Mouse (Mus musculus): ENCODE data around the gene Cenpm. TPM values are rescaled to one million over a fixed set of nuclear protein-coding genes. Genes with fewer than 3 reads are reported as not detected.
A peak's percentile ranks its signal among the peaks of the same experiment; 100 is the strongest.

The Cenpm gene
- total RNA-seq, 2 experiments from 2014 or later: 0.42 to 0.46 TPM

DNA sequence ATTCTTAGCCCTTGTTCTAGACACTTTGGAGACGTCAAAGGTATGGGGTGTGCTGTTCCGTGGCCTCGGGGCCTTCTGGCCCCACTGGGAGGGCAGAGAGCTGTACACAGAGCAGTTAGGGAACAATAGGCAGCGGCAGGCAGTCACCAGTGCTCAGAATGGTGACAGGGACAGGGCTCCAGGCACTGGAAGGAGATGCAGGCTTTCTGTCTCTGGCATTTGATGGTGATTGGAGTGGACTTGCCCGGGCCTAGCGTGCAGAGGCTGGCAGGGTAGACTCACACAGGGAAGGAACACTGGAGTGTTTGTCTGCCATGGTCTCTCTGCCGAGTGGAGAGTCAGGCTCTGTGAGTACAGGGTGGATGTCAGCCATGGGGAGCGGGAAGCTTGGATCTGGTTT lies 51.9 kb downstream of the Cenpm start:
- no peak for DNase-seq

DNA sequence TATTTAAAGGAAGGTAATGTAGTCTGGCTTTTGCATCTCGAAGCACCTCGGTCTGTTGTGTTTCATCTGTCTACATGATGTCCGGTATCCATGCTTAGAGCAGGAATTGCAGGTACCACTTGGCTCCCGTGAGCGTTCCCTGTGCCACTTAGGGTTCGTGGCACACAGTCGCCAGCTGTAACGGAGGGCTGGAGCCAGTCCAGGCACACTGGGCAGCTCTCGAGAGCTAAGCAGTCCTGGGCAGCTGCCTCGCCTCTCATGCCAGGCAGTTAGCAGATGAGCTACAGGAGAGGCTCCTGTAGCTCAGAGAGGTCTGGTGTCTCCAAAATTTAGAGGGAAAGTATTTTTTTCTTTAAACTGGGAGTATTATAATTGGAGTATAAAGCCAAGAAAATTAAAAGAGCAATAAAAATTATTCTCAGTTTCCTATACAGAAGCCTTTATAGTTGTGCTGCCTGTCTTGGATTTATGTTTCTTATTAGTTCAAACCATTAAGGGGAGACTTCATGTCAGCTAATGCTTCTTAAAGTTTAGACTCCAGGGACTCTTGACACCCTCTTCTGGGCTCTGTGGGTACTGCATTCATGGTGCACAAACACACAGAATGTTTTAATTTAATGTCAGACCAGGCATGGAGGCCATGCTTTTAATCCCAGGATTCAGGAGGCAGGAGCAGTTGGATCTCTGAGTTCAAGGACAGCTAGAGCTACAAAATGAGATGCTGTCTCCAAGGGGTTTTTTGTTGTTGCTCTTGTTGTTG lies 55.9 kb downstream of the Cenpm start:
- peak; percentile 53 to 74 for DNase-seq

DNA sequence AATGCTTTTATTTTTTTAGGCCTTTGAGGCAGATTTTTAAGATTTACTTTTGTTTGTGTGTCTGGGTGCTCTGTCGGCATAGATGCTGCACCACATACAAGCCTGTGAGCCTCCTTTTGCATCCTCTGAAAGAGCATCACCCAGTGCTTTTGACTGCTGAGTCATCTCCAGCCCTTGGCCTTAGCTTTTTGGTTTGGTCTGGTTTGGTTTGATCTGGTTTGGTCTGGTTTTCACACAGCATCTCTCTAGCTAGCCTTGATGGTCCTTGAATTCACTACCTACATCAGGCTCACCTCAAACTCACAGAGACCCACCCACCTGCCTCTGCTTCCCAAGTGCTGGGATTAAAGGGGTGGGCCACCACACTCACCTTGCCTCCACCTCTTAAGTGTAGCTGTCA lies 56.6 kb downstream of the Cenpm start:
- DNase-seq: no peak

DNA sequence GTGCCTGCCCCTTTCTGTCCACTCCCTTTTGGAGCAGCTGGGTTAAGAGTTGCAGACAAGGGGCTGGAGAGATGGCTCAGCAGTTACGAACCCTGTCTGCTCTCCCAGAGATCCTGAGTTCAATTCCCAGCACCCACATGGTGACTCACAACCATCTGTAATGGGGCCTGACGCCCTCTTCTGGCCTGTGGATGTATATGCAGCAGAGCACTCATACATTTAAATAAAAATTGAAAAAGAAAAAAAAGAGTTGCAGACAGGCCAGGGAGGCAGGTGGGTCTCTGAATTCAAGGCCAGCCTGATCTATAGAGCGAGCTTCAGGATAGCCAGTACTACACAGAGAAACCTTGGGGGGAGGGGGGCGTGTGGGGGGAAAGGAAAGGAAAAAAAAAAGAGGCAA lies 57.1 kb downstream of the Cenpm start:
- DNase-seq: no peak

DNA sequence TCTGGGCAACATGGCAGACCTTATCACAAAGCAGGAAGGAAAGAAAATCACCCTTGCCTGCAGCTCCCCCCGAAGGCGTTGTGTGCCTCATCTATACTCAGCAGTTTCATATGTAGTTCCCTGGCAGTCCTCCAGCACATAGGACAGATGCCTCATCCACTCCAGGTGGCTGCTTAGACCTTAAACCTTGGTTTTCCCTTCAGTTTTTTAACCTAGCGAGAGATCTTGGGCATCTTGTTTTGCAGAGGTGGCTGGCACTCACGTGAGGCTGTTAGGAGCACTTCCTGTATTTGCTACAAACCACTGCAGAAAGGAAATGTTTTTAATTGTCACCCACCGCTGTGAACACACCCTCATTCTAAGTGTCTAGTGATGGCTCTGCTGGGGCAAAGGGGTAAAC lies 57.6 kb downstream of the Cenpm start:
- DNase-seq: no peak

DNA sequence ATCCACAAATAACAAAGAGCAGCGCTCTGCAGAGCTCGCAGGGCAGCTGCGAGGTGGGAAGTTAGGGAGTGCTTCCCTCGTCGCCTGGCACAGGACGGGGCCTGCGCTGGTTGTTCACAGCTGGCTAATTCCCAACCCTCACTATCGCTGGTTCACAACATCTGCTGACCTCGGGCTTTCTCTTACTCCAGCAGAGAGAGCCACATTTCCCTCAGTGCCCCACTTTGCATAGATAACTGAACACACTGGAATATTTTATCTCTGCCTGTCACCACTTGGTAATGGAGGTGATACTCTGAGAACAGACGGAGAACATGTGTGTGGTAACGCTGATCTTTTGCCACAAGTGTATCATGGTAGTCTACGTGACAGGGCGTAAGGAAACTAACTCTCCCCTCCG lies 58.4 kb downstream of the Cenpm start:
- peak; percentile 34 to 58 for DNase-seq

DNA sequence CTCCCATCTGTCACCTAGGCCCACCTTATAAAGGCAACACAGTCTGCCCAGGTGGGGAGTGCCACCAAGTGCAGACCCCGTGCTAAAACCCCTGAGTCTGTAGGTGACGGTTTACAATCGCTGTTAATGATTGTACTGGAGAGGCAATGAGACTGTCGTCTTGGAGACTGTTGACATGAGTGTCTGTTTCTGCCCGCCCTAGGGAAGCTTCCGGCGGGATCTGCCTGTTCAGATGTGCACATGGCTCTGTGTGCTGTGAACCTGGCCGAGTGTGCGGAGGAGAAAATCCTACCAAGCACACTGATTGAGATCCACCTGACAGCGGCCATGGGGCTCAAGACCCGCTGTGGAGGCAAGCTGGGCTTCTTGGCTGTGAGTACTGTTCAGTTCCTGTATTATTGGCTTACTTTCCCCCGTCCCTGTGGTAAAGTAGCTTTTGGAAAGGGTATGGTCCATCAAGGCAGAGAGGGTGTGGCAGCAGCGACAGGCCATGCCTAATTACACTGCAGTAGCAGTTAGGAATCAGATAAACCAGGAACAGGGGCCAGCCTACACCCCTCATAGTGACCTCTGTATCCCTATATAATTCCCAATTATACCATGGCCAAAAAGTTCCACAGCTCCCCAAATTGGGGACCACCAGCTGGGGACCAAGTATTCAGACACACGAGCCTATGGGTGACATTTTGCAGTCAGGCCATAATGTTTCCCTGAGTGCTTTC lies 59.3 kb downstream of the Cenpm start:
- DNase-seq: no peak

DNA sequence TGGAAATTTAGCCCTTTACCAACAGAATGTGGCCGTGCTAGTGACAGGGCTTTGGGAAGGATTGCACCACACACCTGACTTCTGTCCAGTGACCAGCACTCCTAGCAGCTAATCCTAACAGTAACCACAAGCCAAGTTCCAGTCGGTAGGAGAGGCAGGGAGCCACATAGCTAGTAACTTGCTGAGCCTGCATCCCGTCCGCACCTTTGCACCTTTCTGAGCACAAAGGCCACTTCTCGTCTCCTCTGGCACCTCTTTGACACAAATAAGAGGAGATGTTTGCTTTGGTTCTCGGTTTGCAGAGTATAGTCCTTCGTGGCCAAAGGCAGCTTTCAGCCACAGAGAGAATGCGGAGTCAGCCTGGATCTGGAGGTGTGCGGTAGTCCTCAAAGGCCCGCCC lies 59.9 kb downstream of the Cenpm start:
- DNase-seq: no peak

DNA sequence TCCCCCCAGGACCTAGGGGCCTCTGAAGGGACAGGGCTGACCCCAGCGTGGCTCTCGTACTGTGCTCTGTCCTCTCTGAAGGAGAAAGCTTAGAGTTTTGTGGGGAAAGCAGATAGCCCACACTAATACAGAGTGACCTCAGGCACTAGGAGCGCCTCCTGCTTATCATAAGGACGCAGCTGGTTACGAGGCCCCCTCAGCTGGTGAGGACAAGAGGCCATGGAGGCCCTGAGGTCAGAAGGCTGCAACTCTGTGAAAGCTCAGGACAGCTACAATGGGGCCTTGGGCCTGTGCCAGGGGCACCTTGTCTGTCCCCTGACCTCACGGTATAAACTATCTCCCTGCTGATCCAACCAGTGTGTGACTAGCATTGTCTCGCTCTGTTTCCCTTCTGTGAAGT lies 60.4 kb downstream of the Cenpm start:
- no peak for DNase-seq

Small RNAs within 50 kb of the gene (microRNA-seq; reads per million reads assigned to microRNA genes)
- 9.5 to 12.9 reads per million in 2 experiments for gene Mir33

Other genes starting within 250 kb of the Cenpm start
- gene Desi1, start 210.9 kb downstream of the Cenpm start, total RNA-seq (2021): 10 to 100 TPM; 25.1 to 29.0 TPM
- 10 to 100 TPM; 47.3 to 53.5 TPM for gene Snu13, start 197.2 kb downstream of the Cenpm start, total RNA-seq (2021)
- not detected for gene 4930407I10Rik, start 185.6 kb downstream of the Cenpm start, total RNA-seq (2021)
- not detected for gene Mei1, start 174.8 kb downstream of the Cenpm start, total RNA-seq (2021)
- 1 to 10 TPM; 4.0 to 4.4 TPM for gene Ccdc134, start 116.8 kb downstream of the Cenpm start, total RNA-seq (2021)
- gene Srebf2, start 97.6 kb downstream of the Cenpm start, total RNA-seq (2021): 10 to 100 TPM; 18.2 to 22.1 TPM
- gene Shisa8, start 31.9 kb downstream of the Cenpm start, total RNA-seq (2021): under 1 TPM in 1 of 2 experiments, not detected in 1; 0.21 TPM
- gene Tnfrsf13c, start 20.4 kb downstream of the Cenpm start, total RNA-seq (2021): 1 to 10 TPM in 1 of 2 experiments, under 1 TPM in 1; 0.35 to 2.2 TPM
- not detected for gene 1500009C09Rik, start 7.6 kb upstream of the Cenpm start, total RNA-seq (2021)
- 1 to 10 TPM in 1 of 2 experiments, under 1 TPM in 1; 0.62 to 1.1 TPM for gene Sept3, start 30.1 kb upstream of the Cenpm start, total RNA-seq (2021)
- gene Wbp2nl, start 54.2 kb upstream of the Cenpm start, total RNA-seq (2021): not detected
- gene Naga, start 94.2 kb upstream of the Cenpm start, total RNA-seq (2021): 10 to 100 TPM; 25.4 to 32.2 TPM
- under 1 TPM; 0.72 to 0.75 TPM for gene Pheta2, start 94.2 kb upstream of the Cenpm start, total RNA-seq (2021)
- 100 to 1,000 TPM; 185 to 222 TPM for gene Smdt1, start 94.2 kb upstream of the Cenpm start, total RNA-seq (2021)
- gene Ndufa6, start 109.6 kb upstream of the Cenpm start, total RNA-seq (2021): 100 to 1,000 TPM; 750 to 751 TPM
- 10 to 100 TPM; 25.8 to 30.1 TPM for gene Cyp2d22, start 135.5 kb upstream of the Cenpm start, total RNA-seq (2021)
- gene Cyp2d11, start 149.3 kb upstream of the Cenpm start, total RNA-seq (2021): not detected
- gene Cyp2d10, start 162.4 kb upstream of the Cenpm start, total RNA-seq (2021): not detected
- not detected for gene Cyp2d9, start 188.7 kb upstream of the Cenpm start, total RNA-seq (2021)